Mouse (Mus musculus) intestine, embryonic 15.5 days (tissue): ENCODE results near the gene Tigar. TPM values are rescaled to one million over a fixed set of nuclear protein-coding genes. Genes with fewer than 3 reads are reported as not detected.

Experiments
- ATAC-seq: fragments of 200-750 bp; cut with Nextera tagmentation; 2 replicates; pipeline ENCODE4 v1.8.0; 2017; ENCODE audit warnings: moderate TSS enrichment, moderate library complexity
- H3K27ac ChIP-seq: fragments of 300-500 bp; sonication (generic); 2 replicates; pipeline ENCODE4 v1.5.1; 2015; ENCODE audit warnings: mild to moderate bottlenecking, inconsistent platforms
- H3K27me3 ChIP-seq: fragments of 300-500 bp; sonication (generic); replicated peaks from 2 replicates; pipeline ENCODE4 v1.6.1; 2015; ENCODE audit warnings: inconsistent platforms
- H3K36me3 ChIP-seq: fragments of 300-500 bp; sonication (generic); 2 replicates; pipeline ENCODE4 v1.6.1; 2015; ENCODE audit warnings: inconsistent platforms
- H3K4me1 ChIP-seq: fragments of 300-500 bp; sonication (generic); replicated peaks from 2 replicates; pipeline ENCODE4 v1.6.1; 2015; ENCODE audit warnings: inconsistent platforms
- H3K4me2 ChIP-seq: fragments of 300-500 bp; sonication (generic); replicated peaks from 2 replicates; pipeline ENCODE4 v1.6.1; 2015; ENCODE audit warnings: mild to moderate bottlenecking, inconsistent platforms
- H3K4me3 ChIP-seq: fragments of 300-500 bp; sonication (generic); replicated peaks from 2 replicates; pipeline ENCODE4 v1.5.1; 2015; ENCODE audit warnings: inconsistent platforms
- H3K9ac ChIP-seq: fragments of 300-500 bp; sonication (generic); 2 replicates; pipeline ENCODE4 v1.6.1; 2015; ENCODE audit warnings: inconsistent platforms
- H3K9me3 ChIP-seq: fragments of 300-500 bp; sonication (generic); 2 replicates; pipeline ENCODE4 v1.6.1; 2016; ENCODE audit warnings: inconsistent platforms
- WGBS: fragments of 180-500 bp; shearing (Covaris S2); methylation state at CpG from one replicate; pipeline ENCODE4 v1.1.7; 2015; 5-methylcytosine and 5-hydroxymethylcytosine counted together
- polyA plus RNA-seq: library from polyadenylated mRNA; unstranded; fragments of >200 nt; fragmentation: Nextera tagmentation; extraction: Ambion mirVana; gene quantifications from 2 replicates; pipeline ENCODE4 v1.2.1, GENCODE M21; 2015

The Tigar gene
- polyA plus RNA-seq, 1 experiment from 2014 or later, result 7.3 TPM

DNA sequence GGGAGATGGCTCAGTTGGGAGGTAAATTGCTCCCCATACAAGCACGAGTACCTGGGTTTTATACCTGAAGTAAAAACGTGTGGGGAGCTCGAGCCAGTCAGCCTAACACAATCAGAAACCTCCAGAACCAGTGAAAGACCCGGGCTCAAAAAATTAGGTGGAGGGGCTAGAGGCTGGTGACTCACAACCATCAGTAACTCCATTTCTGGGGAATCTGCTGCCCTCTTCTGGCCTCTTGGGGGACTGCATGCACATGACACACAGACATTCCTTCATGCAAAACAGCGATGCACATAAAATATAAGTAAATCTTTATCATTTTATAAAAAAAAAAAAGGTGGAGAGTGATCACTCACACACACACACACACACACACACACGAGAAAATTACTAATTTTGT, 4.2 kb downstream of the Tigar start:
- ATAC-seq, result no peak
- Histone ChIP-seq H3K9ac (no peak overlapping the region), H3K4me2 (no peak overlapping the region), H3K4me1 (peaks cover 6% of the 10 kb centered on the region; the same call in 1 of the 2 replicates), H3K4me3 (no peak overlapping the region), H3K36me3 (no peaks in the 10 kb centered on the region), H3K27ac (no peak overlapping the region), H3K9me3 (no peaks in the 10 kb centered on the region), H3K27me3 (no peaks in the 10 kb centered on the region)
- WGBS, result 69% methylated on average over 6 of the region's 6 CpGs

DNA sequence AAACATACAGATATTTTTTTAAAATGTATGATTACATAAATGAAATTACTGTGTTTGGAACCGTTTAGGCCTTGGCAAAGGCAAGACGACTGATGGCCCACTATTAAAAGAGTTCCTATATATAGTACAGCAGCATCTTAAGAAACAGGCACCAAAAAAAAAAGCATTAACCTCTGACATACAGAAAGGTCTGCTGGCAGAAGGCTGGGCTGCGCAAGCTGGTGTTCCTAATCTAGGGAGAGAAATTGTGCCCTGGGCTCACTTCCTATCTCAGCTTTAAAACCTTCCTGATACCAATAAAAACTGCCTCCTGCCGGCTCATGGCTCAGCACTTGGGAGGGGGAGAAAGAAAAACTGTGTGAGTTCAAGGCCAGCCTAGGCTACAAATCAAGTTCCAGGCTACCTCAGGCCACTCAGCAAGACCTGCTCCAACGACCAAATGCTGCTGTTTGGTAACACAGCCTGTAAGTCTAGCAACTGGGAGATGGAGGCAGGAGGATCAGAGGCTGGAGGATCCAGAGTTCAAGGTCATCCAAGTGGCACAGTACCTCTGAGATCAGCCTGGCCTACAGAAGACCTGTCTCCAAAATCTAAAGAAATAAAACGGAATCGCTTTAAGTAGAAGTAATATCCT, 4.8 kb downstream of the Tigar start:
- H3K4me2 ChIP-seq, result no peak overlapping the region
- H3K27me3 ChIP-seq, result no peaks in the 10 kb centered on the region
- ATAC-seq, result no peak
- H3K4me1 ChIP-seq, result 0 out of 2 replicates have a peak, but pooled peaks cover 2% of the 10 kb centered on the region
- H3K9ac ChIP-seq, result no peak overlapping the region
- H3K36me3 ChIP-seq, result no peaks in the 10 kb centered on the region
- no peaks in the 10 kb centered on the region for H3K9me3 ChIP-seq
- 80% methylated on average over 7 of the region's 7 CpGs for WGBS
- no peak overlapping the region for H3K27ac ChIP-seq
- H3K4me3 ChIP-seq, result no peak overlapping the region

- Histone ChIP-seq H3K9me3 (no peaks in the 10 kb centered on the region), H3K4me2 (no peak overlapping the region), H3K27me3 (no peaks in the 10 kb centered on the region), H3K4me3 (no peak overlapping the region), H3K27ac (no peak overlapping the region), H3K4me1 (0 out of 2 replicates have a peak, but pooled peaks cover 2% of the 10 kb centered on the region), H3K9ac (no peak overlapping the region), H3K36me3 (no peaks in the 10 kb centered on the region)
- no peak for ATAC-seq
- WGBS, result 89% methylated on average over 6 of the region's 6 CpGs
These were observed 5.7 kb downstream of the Tigar start for GRCm38 (mm10) chr6:127103506-127104275.

DNA sequence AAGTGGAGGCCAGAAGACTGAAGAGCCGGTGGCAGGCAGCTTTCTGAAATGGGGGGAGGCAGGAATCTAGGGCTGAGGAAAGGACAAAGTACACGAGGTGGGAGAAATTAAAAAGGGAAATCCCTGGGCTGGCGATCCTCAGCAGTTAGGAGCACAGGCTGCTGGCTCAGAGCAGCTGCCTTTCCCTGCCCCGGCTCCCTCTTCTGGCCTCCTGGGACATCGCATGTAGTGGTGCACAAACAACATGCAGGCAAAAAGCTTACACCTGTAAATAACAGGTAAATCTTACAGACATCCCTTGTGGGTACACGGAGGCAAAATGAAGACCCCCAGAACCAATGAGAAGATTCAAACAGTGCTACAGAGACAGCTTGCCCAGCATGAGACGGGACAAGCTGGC, 14.8 kb downstream of the Tigar start:
- H3K4me1 ChIP-seq, result no peaks in the 10 kb centered on the region
- no peak overlapping the region for H3K27ac ChIP-seq
- H3K4me2 ChIP-seq, result no peak overlapping the region
- WGBS, result 56% methylated on average over 7 of the region's 7 CpGs
- no peaks in the 10 kb centered on the region for H3K9me3 ChIP-seq
- H3K27me3 ChIP-seq, result no peaks in the 10 kb centered on the region
- ATAC-seq, result no peak
- H3K36me3 ChIP-seq, result no peaks in the 10 kb centered on the region
- H3K9ac ChIP-seq, result no peak overlapping the region
- H3K4me3 ChIP-seq, result no peak overlapping the region

DNA sequence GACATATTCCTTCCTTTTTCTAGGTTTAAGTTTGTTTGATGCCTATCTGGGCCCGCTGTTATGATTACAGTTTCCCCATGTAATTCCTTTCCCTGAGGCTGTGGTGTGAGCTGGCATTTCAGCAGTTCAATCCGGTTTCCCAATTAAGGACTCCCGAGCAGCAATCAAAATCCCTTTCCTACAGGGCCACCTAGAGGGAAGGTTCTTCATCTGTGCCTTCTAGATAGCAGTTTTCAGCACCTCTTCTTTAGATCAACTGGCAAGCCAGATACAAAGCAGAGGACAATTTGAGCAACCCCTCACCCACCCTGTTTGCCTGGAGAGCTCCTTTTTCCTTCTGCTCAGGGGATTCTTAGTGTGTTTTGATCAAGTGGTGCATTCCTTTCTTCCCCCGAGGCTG, 22.6 kb downstream of the Tigar start:
- Histone ChIP-seq H3K4me1 (no peaks in the 10 kb centered on the region), H3K4me3 (no peak overlapping the region), H3K27me3 (no peaks in the 10 kb centered on the region; the same call in 1 of the 2 replicates), H3K27ac (no peak overlapping the region), H3K9me3 (no peaks in the 10 kb centered on the region), H3K4me2 (no peak overlapping the region), H3K9ac (no peak overlapping the region), H3K36me3 (no peaks in the 10 kb centered on the region)
- no peak for ATAC-seq
- 74% methylated on average over 4 of the region's 4 CpGs for WGBS

DNA sequence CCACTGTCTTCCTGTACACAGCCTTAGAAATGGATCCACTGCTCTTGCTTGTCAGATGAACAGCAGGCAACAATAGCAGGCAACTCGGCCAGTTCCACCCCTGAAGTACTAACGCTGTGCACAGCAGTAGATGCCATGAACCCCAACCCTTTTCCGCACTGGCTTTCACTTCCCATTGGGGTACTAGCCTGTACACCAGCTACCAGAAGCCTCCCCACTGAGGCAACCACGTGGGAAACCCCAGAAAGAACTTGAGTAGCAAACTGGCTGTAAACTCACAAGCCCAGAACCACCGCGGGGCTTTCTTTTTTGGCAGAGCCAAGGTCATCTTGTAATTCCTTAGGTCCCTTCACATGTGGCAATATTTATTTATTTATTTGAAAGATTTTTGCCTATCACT, 27.5 kb downstream of the Tigar start:
- H3K36me3 ChIP-seq, result no peaks in the 10 kb centered on the region
- no peak for ATAC-seq
- H3K27me3 ChIP-seq, result peaks cover 16% of the 10 kb centered on the region
- no peak overlapping the region for H3K4me2 ChIP-seq
- no peak overlapping the region for H3K4me3 ChIP-seq
- no peaks in the 10 kb centered on the region for H3K9me3 ChIP-seq
- no peak overlapping the region for H3K9ac ChIP-seq
- peaks cover 7% of the 10 kb centered on the region; the same call in 1 of the 2 replicates for H3K4me1 ChIP-seq
- 75% methylated on average over 6 of the region's 6 CpGs for WGBS
- H3K27ac ChIP-seq, result no peak overlapping the region

GRCm38 (mm10) chr6:127079867-127080731, 29.3 kb downstream of the Tigar start:
- Histone ChIP-seq H3K4me2 (peak overlapping the region; percentile 98), H3K27me3 (peaks cover 16% of the 10 kb centered on the region), H3K4me1 (peaks cover 7% of the 10 kb centered on the region; the same call in 1 of the 2 replicates), H3K9me3 (no peaks in the 10 kb centered on the region), H3K27ac (no peak overlapping the region), H3K36me3 (no peaks in the 10 kb centered on the region), H3K4me3 (peak overlapping the region; percentile 50), H3K9ac (peak overlapping the region; percentile 34)
- peak; percentile 76 for ATAC-seq
- 3% methylated on average over 59 of the region's 59 CpGs for WGBS

DNA sequence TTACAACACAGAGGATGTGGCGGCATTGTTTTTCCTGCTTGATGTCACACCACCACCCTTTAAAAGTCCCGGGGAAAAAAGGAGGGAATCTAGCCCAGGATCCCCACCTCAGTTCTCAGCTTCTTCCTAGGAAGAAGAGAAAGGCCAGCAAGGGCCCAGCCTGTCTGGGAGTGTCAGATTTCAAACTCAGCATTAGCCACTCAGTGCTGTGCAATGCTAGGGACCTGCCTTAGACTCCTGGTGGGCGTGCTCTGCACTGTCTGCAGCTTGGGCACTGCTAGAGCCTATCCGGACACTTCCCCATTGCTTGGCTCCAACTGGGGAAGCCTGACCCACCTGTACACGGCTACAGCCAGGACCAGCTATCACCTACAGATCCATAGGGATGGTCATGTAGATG, 36.5 kb downstream of the Tigar start, which contains the start of gene Fgf23:
TSS of gene Fgf23 (plus strand) at position 86 of the 400 bp plus-strand sequence.
- no peaks in the 10 kb centered on the region for H3K4me1 ChIP-seq
- H3K4me2 ChIP-seq, result peak within 1 kb of the TSS; percentile 46
- 12% methylated on average over 5 of the region's 5 CpGs for WGBS
- H3K9me3 ChIP-seq, result no peaks in the 10 kb centered on the region
- no peak within 1 kb of the TSS for H3K9ac ChIP-seq
- H3K27me3 ChIP-seq, result no peaks in the 10 kb centered on the region
- no peak within 1 kb of the TSS for H3K27ac ChIP-seq
- ATAC-seq, result peak; percentile 71
- no peaks in the 10 kb centered on the region for H3K36me3 ChIP-seq
- H3K4me3 ChIP-seq, result no peak within 1 kb of the TSS

DNA sequence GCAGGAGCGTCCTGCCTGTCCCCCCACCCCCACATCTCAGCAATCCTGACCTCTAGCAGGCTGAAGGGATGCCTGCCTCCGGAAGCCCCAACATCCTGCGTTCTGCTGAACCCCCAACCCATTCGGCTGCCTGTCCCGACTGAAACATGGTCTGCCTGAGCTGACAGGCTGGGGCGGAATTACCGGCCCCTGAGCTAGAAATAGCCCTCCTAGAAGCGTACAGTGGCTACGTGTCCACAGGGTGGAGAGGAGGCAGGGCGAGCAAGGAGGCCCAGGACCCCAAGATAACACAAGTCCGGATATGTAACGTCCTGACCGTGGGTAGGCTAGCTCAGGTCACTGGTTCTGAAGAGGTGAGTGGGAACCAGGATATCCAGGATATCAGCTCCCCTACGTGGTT, 44.5 kb downstream of the Tigar start:
- peak overlapping the region; percentile 37 for H3K4me2 ChIP-seq
- 5% methylated on average over 14 of the region's 14 CpGs for WGBS
- no peaks in the 10 kb centered on the region for H3K9me3 ChIP-seq
- no peak for ATAC-seq
- peaks cover 4% of the 10 kb centered on the region; the same call in 1 of the 2 replicates for H3K4me1 ChIP-seq
- peaks cover 4% of the 10 kb centered on the region; the same call in 1 of the 2 replicates for H3K27me3 ChIP-seq
- H3K9ac ChIP-seq, result no peak overlapping the region
- H3K36me3 ChIP-seq, result no peaks in the 10 kb centered on the region
- no peak overlapping the region for H3K4me3 ChIP-seq
- no peak overlapping the region for H3K27ac ChIP-seq

DNA sequence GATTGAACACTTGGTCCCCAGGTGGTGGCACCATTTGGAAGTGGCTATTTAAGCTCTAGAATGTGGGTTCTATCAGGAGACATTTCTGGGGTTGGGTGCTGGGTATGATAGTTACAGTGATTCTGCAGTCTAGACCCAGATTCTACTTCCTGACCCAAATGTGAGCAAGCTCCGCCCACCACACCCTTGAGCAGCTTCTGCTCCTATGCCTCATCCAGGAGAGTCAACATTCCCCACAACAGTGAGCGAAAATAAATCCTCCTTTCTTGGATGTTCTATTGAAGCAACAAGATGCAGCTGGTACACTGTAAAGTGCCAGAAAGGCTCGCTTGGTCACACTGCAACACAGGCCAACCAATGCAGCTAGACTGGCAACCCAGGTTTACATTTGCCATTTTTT, 45.4 kb downstream of the Tigar start:
- no peak overlapping the region for H3K4me3 ChIP-seq
- H3K27ac ChIP-seq, result no peak overlapping the region
- 75% methylated on average over 3 of the region's 3 CpGs for WGBS
- peaks cover 4% of the 10 kb centered on the region; the same call in 1 of the 2 replicates for H3K4me1 ChIP-seq
- no peaks in the 10 kb centered on the region for H3K36me3 ChIP-seq
- no peak overlapping the region for H3K9ac ChIP-seq
- no peak overlapping the region for H3K4me2 ChIP-seq
- no peaks in the 10 kb centered on the region for H3K9me3 ChIP-seq
- H3K27me3 ChIP-seq, result peaks cover 4% of the 10 kb centered on the region; the same call in 1 of the 2 replicates
- no peak for ATAC-seq

DNA sequence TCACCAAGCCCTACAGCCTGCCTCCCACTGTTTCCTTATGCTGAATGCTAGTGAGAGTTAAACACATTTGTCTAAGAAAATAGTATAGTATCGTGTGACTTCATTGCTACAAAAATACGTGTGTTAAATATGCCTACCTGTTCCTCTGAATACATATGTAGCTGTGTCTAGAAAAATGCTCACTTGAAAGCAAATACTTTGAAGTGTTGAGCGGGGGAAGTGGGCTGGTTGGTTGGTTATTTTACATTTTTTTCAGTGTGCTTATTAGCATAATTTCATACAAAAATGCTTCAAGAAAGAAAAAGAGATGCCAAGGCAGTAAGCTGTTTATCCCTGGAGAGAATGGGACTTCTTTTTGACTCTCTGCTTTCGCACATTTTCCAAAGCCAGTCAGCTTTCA, 49.4 kb downstream of the Tigar start:
- WGBS, result 77% methylated on average over 4 of the region's 4 CpGs
- H3K4me1 ChIP-seq, result peaks cover 4% of the 10 kb centered on the region; the same call in 1 of the 2 replicates
- ATAC-seq, result no peak
- H3K36me3 ChIP-seq, result no peaks in the 10 kb centered on the region
- no peak overlapping the region for H3K9ac ChIP-seq
- no peak overlapping the region for H3K4me2 ChIP-seq
- H3K27ac ChIP-seq, result no peak overlapping the region
- no peaks in the 10 kb centered on the region for H3K9me3 ChIP-seq
- peaks cover 4% of the 10 kb centered on the region; the same call in 1 of the 2 replicates for H3K27me3 ChIP-seq
- H3K4me3 ChIP-seq, result no peak overlapping the region
